Mouse (Mus musculus): ENCODE data around the gene Ldb2. TPM values are rescaled to one million over a fixed set of nuclear protein-coding genes. Genes with fewer than 3 reads are reported as not detected.
A peak's percentile ranks its signal among the peaks of the same experiment; 100 is the strongest.

Ldb2 gene
- total RNA-seq, 2 experiments from 2014 or later, result 57.6 to 69.3 TPM

DNA sequence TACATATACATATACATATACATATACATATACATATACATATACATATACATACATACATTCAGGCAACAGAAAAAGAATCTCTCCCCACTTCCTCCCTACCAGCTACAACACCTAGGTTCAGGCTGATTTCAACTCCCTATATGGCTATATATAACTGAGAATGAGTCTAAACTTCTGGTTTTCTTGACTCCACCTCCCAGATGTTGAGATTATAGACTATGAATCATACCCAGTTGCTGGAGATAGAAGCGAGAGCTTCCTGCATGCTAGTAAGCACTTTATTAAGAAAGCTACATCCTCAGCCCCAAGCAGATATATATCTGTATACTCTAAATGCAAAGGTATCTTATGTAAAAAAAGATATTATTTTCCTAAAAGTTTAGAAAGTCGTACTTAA, 74.0 kb downstream of the Ldb2 start:
- no peak for DNase-seq (ENCODE audit: low spot score in 2 of 2)

DNA sequence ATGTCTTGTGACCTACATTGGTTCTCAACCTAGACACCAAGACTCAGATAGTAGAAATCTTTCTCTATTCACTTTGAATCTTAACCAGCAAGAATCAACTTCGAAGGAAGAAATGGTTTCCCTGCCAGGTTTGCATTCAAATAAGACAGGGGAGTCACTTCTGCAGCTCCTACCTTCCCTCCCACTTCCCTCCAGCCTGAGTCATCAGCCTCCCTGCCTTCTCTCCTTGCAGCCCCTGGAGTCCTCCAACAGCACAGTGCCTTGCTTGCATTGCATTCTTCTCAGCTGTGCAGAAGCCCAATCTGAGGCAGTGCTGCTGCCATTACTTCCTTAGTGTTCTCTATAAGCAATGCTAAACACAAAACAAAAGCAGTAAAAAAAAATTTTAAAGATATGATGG, 79.6 kb downstream of the Ldb2 start:
- DNase-seq (ENCODE audit: low spot score in 2 of 2), result no peak

DNA sequence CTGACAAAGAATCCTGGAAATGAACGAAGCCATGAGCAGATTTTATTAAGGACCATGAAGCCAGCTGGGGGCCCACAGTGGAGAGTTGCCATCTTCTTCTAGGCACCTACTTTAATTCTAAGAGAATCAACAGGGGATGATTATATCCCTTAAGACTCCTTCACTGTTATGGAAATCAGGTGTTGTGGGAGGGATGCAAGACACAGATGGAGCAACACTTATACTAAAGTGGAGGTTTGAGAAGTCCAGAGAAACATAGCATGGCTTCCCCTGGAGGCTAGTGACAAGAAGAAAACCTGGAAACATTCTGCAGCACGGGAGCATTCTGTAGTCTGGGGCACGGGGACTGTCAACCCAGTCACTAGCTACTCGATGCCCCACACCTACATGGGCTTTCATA, 85.0 kb downstream of the Ldb2 start:
- DNase-seq (ENCODE audit: low spot score in 2 of 2), result no peak

DNA sequence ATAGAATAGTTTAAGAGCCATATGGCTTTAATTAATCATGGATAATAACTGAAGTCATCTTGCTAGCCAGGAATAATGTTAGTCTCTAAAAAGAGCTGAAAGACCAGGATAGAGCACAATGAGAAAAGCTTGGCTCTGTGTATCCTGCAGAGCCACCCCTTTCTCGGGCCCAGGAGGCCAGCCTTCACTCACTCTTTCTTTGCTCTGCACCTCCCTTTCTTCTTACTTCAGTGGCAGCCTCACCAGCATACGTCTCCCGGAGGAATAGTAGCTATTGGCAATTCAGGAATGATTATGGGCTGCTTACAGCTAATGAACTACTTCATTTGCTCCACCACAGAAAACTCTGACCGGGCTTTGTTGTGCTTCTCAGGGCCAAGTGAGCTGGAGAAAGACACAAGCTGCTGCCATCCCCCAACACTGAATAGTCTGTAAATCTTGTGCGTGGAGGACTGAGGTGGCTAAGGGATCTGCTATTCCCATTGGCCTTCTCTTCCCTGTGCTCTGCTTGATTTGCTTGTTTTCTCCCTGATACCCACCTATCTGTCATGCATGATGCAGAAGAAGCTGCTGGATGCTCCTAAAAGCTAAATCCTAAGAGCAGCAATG, 86.2 kb downstream of the Ldb2 start:
- peak in 1 of 2 experiments; percentile 18 for DNase-seq (ENCODE audit: low spot score in 2 of 2)

DNA sequence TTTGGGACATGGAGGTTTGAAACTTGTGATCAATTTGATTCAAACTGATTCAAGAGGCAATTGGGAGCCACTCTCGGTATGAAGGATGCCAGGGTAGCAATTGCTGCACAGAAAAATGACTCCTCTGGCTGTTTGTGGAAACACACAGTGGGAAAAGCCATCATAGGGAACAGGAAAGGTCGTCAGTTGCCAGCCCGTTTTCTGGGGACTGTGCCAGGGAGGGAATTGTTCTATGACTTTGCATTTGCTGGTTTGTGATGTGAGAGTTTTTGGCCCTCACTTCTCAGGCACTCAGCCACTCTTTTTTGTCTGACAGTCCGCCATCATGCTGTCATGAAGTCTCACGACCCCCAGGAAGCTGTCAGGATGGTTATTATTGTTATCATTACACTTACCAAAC, 88.3 kb downstream of the Ldb2 start:
- peak in 1 of 2 experiments; percentile 49 for DNase-seq (ENCODE audit: low spot score in 2 of 2)

DNA sequence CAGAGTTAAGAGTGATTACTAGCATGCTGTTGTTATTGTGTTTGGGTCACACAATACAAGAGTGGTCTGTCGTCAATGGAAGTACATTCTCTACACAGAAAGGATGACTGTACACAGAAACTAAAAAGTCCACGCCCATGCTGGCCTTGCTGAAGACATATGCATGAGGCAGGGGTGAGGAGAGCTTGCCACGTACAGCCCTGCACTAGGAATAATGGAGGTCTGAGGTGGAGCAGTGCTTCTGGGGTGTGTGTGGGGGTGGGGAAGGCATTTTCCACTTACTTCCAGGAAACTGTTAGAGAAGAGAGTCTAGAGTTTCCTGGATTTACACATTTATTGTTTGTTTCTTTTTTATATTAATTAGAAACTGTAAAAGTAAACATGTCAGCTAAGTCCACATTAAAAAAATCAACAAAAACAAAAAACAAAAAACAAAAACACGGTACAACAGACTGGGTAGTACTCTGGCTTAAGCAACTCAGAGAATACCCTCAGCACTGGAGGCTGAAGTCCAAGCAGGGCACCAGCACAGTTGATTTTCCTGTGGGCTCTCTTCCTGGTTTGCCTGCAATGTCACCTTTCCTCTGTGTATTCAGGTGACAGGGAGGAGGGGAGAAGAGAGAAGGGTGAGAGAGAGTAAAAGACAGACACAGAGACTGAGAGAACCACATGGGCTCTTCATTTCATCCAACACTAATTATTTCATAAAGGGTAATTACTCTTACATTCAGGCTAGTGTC, 89.2 kb downstream of the Ldb2 start:
- DNase-seq (ENCODE audit: low spot score in 2 of 2), result no peak

DNA sequence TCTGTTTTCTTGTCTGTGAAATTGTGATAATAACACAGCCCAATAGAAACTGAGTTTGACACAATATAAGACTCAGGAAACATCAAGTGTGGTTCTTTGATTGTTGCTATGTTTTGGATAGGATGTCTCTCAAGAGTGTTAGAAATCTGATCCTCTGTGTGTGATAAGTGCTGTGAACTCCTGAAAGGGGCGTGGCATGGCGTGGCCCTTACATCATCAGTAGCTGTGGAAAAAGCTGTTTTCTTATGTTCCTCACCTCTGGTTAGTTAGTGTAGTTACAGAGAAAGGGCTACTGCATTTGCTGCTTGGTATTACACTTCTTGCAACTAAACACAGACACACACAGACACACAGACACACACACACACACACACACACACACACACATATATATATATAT, 90.2 kb downstream of the Ldb2 start:
- DNase-seq (ENCODE audit: low spot score in 2 of 2), result no peak

DNA sequence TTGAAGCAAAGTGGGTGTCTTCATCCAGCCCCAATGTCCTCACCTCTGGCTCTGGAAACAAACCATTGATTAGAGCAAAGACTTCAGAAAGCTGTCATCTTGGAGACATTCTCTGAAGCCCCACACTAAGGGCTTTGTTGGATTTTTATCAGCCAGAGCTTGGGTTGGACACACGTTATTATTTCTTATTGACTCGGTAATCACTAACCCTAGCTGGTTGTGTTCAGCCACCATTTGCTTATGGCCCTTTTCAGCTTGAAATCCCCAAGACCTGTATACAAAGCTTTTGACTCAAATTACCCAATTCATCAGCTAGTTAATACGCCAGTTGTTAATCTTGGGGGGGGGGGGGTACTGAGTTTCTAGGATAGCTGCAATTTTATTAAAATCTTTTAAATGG, 91.5 kb downstream of the Ldb2 start:
- no peak for DNase-seq (ENCODE audit: low spot score in 2 of 2)

DNA sequence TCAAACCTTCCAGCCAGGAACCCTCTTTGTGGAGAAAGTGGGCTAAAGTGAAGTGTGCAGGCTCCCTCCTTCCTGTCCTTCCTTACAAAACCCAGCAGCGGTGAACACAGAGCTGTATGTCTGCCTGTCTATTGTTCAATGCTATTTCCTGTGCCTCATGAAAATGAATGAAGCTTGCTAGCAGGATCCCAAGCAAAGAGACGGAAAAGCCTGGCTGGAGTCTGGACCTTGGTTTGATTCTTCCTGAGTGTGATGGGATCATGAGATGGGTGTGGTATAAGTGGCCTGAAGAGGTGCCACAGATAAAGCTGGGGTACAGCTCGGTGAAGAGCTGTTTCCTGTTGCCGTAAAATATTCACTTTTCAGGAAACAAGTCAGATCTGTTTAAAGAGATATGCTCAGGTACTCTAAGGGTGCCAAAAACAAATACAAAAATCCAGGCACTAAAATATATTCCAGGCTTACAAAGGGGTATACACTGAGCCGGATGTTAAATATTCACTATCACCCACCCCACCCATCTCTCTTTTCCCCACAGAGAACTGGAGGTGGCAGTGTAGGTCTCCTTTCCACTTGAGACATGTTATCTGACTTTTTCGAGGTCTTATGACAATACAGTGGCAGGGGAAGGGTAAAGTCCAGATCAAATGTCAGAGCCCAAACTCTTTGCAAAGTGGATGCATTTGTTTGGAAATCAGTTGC, 92.3 kb downstream of the Ldb2 start:
- DNase-seq (ENCODE audit: low spot score in 2 of 2), result no peak

DNA sequence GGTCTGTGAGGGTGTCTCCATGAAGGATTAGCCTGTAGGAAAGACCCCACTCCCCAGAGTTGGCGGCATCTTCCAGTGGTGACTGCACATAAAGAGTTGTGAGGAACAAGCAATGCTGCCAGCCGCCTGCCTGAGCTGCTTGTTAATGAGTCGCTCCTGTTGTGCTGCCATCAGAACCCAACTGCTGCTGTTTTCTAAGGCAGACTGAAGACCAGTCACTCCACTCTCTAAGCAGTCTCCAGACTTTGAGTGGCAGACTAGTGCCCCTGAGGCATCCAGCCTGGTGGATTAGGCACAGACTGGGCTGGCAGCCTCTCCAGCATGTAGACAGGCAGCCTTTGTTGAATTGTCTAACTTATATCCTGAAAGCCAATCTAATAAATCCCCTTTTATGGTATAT, 101.5 kb downstream of the Ldb2 start:
- DNase-seq (ENCODE audit: low spot score in 2 of 2), result peak; percentile 27 to 51

DNA sequence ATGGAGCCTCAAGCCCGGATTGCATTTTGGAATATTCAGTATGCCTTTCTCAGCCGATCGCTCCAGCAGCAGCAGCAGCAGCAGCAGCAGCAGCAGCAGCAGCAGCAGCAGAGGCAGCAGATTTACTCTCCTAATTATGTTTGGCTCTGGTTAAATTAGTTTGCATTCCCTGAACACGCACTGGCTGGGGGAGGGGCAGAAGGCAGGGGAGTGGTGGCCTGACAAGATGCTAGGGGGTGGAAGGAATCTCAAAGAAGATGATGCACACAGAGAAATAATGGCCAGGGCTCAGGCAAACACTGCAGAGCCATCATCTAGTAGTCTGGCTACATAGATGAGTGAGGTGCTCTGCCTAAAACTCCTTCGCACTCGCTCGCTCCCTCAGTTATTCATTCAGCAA, 102.9 kb downstream of the Ldb2 start:
- peak in 1 of 2 experiments; percentile 23 for DNase-seq (ENCODE audit: low spot score in 2 of 2)

DNA sequence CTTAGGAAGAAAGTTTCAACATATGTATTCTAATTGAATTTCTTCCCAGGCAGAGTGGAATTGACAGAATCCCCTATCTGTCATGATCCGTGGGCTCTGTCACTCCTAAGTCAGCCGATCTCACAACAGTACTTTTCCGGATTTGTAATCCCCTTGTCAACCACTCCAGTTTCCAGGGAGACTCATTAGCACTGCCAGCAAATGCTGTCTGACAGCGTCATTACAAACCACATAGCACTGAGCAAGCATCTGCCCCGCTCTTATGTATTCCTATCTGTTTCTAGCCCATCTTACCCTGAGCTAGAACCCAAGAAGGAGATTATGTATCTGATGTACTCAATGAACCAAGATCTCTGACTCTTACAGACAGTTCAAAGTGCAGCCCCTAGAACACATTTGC, 105.8 kb downstream of the Ldb2 start:
- DNase-seq (ENCODE audit: low spot score in 2 of 2), result no peak

DNA sequence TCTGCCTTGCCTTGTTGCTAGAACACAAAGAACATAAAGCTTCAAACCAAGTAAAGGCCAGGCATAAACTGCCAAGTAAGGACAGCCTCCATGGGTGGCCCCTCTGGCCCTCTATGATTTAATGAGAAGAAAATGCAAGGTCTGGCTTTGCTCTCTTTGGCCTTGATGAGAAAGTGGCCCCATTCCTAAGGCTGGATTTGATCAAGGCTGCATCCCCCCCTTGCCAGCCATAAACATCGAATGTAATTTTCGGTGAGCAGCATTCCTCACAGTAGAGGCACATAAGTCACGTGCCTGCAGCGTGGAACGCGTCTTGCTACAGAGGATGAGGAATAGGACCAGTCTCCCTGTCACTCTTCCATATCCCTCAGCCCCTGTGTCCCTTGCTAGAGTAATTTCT, 113.1 kb downstream of the Ldb2 start:
- no peak for DNase-seq (ENCODE audit: low spot score in 2 of 2)

DNA sequence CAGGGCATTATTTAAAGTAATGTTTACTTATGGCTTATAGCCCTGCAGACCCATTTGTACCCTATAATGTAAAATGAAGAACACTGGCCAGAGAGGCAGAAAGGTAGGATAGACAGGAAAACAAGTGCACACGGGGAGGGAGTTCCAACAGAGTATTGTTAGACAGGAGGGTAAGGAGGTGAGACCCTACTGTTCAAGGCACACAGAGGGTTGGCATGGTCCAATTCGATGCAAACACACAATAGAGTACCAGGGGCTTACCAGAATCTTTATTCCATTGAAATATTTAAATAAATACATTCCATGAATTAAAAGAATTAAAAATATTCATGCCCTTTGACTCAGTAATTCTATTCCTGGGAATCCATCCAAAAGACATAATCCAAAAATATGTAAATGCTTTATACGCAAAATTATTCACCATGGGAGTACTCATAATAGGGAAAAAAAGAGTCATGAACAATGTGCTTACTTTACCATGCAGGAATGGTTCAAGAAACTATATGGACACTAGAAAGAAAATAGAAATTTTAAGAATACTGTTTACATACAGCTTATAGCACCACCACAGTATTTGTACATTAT, 118.3 kb downstream of the Ldb2 start:
- no peak for DNase-seq (ENCODE audit: low spot score in 2 of 2)

DNA sequence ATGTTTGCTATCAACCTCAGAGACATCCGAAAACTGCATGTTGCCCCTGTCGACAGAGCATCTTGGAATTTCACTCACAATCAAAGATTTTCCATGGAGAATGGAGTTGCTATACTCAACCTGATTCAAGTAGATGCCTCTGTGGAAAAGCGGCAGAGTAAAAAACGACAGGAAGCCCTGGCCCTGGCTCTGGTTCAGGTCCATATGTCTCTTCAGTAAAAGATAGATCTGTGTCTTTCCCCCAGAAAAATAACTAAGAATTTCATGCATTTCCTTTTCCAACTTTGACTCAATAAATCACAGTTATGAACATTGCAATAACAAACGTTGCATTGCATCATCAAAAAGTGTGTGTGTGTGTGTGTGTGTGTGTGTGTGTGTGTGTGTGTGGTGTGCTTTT, 121.7 kb downstream of the Ldb2 start:
- no peak for DNase-seq (ENCODE audit: low spot score in 2 of 2)

DNA sequence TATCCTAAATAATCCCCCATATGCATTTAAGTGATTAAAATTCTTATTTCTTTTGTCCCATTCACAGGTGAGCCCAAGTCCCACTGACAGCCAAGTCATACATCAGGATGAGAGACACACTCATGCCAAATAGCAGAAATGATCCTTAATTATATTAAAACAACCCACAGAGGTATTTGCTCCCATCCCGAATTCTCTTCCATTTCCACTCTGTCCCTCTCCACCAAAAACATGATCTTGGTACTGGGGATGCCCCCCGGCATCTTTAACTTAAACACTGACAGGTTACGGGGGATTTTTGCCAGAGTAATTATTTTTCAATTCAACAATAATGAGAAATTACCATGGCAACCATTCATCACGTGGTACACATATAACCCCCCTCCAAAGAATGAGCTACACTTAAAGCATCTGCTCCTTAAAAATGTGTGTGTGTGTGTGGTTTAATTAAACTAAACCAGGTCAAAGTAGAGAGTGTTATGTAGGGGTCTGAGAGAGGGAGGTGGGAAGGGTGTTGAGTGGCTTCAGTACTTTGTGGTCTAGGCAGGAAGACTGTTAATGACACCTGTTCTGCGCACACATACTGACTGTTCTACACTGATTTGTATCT, 123.2 kb downstream of the Ldb2 start:
- DNase-seq (ENCODE audit: low spot score in 2 of 2), result no peak

DNA sequence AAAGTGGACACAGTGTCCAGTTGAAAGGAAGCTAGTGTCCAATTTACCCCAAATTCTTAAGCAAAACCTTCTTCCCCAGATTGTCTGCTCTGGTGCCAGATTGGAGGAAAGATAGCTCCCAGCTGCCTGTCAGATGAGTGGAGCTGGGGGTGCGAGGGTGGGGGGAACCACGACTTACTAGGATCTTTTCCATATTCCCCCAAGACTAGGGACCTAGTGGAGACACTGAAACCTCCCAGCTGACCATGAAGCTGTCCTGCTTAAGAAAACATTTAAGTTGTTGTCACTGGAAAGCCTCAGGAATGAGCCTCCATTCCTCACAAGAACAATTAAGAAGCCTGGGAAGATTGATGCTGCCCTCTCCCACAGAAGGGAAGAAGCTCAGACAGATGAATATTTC, 129.1 kb downstream of the Ldb2 start:
- DNase-seq (ENCODE audit: low spot score in 2 of 2), result no peak

DNA sequence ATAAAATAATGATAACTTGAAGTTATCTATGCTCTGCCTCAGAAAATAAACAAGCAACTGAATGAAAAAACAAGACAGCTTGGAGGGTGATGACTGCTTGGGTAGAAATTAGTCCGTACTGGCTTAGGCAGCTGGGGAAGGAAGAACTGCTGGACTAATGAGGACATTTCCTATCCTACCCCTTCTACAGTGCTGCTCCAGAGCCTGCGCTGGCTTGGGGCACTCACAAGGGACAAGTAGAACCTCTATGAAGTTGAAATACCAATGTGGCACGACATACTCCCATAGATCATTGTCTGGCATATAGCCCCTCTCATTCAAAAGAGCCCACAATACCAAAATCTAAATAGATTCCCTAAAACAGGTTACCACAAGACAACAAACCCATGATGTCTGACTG, 131.6 kb downstream of the Ldb2 start:
- no peak for DNase-seq (ENCODE audit: low spot score in 2 of 2)

DNA sequence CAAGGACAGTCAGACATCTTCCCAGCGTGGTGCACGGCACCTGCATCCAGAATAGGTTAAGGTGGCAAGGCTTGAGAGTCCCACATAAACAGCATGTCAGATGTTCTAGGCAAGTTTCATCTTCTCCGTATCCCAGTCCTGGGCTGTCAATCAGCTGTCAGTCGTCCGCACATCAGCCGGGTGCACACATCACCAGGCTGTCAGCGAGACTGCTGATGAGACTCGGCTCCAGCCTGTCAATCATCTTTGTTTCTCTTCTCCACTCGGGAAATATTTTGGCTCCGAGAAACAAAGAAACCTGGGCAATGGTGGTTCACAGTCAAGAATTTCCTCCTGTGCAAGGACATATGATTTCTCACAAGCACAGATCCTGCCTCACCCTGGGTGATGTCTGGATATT, 132.1 kb downstream of the Ldb2 start:
- DNase-seq (ENCODE audit: low spot score in 2 of 2), result no peak

DNA sequence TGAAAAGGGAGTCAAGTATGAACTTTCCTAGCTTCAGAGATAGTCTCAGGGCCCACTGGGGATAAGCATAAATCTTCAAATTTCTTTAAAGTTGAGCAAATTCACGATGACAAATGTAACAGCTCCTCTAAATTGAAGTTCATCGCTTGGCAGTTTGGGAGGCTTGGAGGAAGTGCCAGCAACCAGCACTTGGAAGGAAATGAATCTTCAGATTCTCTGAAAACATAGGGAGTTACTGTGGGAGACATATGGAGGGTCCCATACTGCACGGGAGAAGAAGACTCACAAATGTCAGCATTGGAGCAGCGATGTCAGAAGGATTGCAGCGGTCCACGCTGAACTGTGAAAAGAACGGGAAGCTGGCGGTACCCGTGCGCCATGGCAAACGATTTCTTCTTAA, 139.8 kb downstream of the Ldb2 start:
- DNase-seq (ENCODE audit: low spot score in 2 of 2), result no peak

DNA sequence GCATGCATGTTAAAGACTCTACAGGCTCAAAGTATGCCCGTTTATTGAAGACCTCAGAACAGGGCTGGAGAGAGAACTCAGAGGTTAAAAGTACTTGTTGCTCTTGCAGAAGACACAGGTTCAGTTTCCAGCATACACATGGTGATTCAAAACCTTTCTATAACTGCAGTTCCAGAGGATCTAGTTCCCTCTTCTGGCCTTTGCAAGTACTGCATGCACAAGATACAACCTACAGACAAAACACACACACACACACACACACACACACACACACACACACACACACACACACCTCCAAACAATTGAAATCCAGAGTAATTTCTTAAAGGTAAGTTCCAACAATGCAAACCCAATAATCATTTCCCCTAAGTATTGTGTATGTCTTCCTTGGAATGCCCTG, 142.8 kb downstream of the Ldb2 start:
- DNase-seq (ENCODE audit: low spot score in 2 of 2), result no peak

DNA sequence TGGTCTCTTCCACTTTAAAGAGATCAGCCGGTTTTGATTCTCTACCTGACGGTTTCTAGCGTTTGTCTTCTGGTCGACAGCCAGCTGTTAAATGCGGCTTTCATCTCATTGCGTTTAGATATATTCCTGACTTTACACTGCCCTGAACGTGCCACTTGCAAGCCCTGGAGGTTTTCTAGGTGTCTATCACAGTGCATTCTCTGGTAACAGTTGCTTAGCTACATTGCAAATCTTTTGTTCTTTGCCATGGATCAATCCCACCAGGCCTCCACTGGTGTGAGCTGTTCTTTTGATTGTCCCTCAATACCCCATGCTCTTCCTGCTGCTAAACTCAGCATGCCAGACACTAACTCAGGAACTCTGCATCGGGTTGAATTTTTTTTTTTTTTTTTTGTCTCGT, 145.1 kb downstream of the Ldb2 start:
- no peak for DNase-seq (ENCODE audit: low spot score in 2 of 2)

Data from layer of hippocampus, postnatal 10 days (tissue).